Mouse (Mus musculus): ENCODE measurements at regions not wholly inside any gene's neighbourhood (a gene's known extent, or its start where the extent isn't known, plus 50 kb on each side); places are given as distances from the start of the nearest gene placed in this dataset.

GRCm38 (mm10) chr10:97779335-97779734 is 52.8 kb upstream of the C030005K15Rik start:
- TF ChIP-seq POLR2A (IDR thresholded peaks at IDR 0.05; ENCODE audit: borderline replicate concordance, insufficient read depth, low read length), result no peak
- no peak for TF ChIP-seq CTCF (IDR thresholded peaks at IDR 0.05; ENCODE audit: borderline replicate concordance, insufficient read depth, low read depth, low read length)

Data from cerebellum, adult 2 months (tissue).